Mouse (Mus musculus) liver, postnatal 0 days (tissue): ENCODE data around the gene Gm13420.

Experiments used
- CTCF ChIP-seq: sonication (generic); IDR thresholded peaks from 2 replicates; pipeline ENCODE4 v1.5.1; 2016; ENCODE audit warnings: antibody characterized with exemption, low read depth
- EP300 ChIP-seq: IDR thresholded peaks from 2 replicates; pipeline ENCODE4 v1.6.1; 2016; ENCODE audit warnings: antibody characterized with exemption, low read depth, mild to moderate bottlenecking

DNA sequence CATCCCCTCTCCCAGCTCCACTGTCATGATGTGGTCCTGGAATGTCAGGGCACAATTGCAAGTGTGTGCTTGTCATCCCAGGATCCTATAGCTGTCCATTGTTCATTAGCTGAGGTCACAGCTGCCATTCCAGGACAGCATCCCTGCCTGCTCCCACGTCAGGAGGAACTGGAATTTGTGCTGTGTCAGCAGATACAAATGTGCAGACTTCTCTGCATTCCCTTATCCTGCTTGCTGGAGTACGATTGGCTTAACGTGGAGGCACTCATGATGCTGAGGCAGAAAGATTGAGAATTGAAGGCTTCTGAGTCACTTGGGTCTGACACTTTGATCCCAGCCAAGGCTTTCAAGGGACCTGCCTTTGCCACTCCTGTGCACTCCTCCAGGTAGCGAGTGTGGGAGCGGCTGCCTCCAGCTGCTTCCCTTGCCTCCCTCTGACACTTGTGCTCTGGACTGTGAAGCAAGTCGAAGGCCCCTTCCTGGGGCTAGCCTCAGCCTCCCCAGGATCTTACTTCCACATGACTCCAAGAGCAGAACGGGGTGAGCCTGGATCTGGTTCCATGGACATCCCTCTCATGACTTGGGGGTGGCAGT lies 55.2 kb downstream of the Gm13420 start:
- TF ChIP-seq CTCF (no peak), EP300 (no peak)
